36 mouse cellular contexts compared by ENCODE assay signal in the genomic region with DNA sequence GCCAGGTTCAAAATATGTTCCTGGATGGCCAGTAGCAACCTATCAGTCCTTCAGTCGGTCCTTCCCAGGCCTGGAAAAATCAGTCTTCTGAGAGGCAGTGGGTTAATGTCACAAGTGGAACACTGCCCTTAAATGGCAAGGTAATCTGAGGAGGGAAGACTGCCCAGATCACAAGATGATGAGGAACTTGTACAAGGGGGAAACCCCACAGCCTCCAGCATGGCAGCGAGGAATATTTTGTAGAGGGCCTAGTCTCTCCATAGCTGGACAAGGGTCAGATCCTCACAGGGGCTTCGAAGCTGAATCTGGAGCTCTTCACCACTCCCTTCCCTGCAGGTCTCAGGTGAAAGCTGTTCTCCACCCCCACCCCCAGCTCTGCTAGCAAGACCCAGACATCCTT. TPM values are rescaled to one million over a fixed set of nuclear protein-coding genes. Genes with fewer than 3 reads are reported as not detected.
DNase-seq lines count a peak whose midpoint lies in the region; ATAC-seq lines count a peak whose summit lies in the region.
"Had no signal": no experiment of that assay in that cellular context is flagged by ENCODE, and none has a peak within 500 bp of the region (broad histone marks: within the 10 kb centered on the region; RNA-seq: fewer than 3 reads in every experiment).

No protein-coding gene starts in this region.

- no peak overlapping the region for H3K27ac ChIP-seq in midbrain, embryonic 11.5 days (ENCODE audit: low read depth, low read length)
- H3K27ac ChIP-seq in midbrain, embryonic 14.5 days (replicated peaks; ENCODE audit: low read depth, low read length), result no peak overlapping the region
- H3K27ac ChIP-seq in macrophage, result peak overlapping the region; percentile 69
- H3K27ac ChIP-seq: embryonic facial prominence, embryonic 13.5 days; forebrain, embryonic 10.5 days; hindbrain, embryonic 13.5 days; limb, embryonic 13.5 days; midbrain, embryonic 12.5 days; stomach, embryonic 15.5 days had no signal

- no peaks in the 10 kb centered on the region for H3K79me2 ChIP-seq in macrophage (ENCODE audit: inconsistent target)

- H3K4me2 ChIP-seq in midbrain, embryonic 11.5 days, result no peak overlapping the region
- no peak overlapping the region for H3K4me2 ChIP-seq in midbrain, embryonic 14.5 days (ENCODE audit: low read length)
- H3K4me2 ChIP-seq: embryonic facial prominence, embryonic 13.5 days; heart, embryonic 12.5 days; hindbrain, embryonic 13.5 days; limb, embryonic 13.5 days; liver, embryonic 11.5 days; midbrain, embryonic 12.5 days; stomach, embryonic 15.5 days had no signal

- 86% methylated on average over 3 of the region's 3 CpGs for WGBS in midbrain, embryonic 11.5 days
- 94% methylated on average over 3 of the region's 3 CpGs for WGBS in midbrain, embryonic 14.5 days
- 70% methylated on average over 3 of the region's 3 CpGs for WGBS in macrophage (ENCODE audit: missing documents)

- no peaks in the 10 kb centered on the region for H3K27me3 ChIP-seq in midbrain, embryonic 11.5 days (ENCODE audit: control insufficient read depth, insufficient read depth, low read length)
- H3K27me3 ChIP-seq in midbrain, embryonic 14.5 days (ENCODE audit: control insufficient read depth, insufficient read depth, low read length), result no peaks in the 10 kb centered on the region
- H3K27me3 ChIP-seq: embryonic facial prominence, embryonic 13.5 days; heart, embryonic 12.5 days; hindbrain, embryonic 13.5 days; limb, embryonic 13.5 days; midbrain, embryonic 12.5 days; Patski; stomach, embryonic 15.5 days had no signal

- H3K9me3 ChIP-seq in midbrain, embryonic 11.5 days (ENCODE audit: control insufficient read depth, low read length), result no peaks in the 10 kb centered on the region
- H3K9me3 ChIP-seq in midbrain, embryonic 14.5 days (ENCODE audit: control insufficient read depth, low read length), result no peaks in the 10 kb centered on the region
- H3K9me3 ChIP-seq: embryonic facial prominence, embryonic 13.5 days; forebrain, embryonic 10.5 days; G1E; heart, embryonic 12.5 days; hindbrain, embryonic 13.5 days; limb, embryonic 13.5 days; midbrain, embryonic 12.5 days; stomach, embryonic 15.5 days had no signal

- peak; percentile 54 for DNase-seq in midbrain, embryonic 11.5 days (ENCODE audit: low spot score, missing footprints)
- no peak for DNase-seq in midbrain, embryonic 14.5 days
- peak; percentile 33 for DNase-seq in NIH3T3 (ENCODE audit: low read depth)
- no peak for DNase-seq in gastrocnemius, adult 18-20 months (ENCODE audit: low spot score)
- DNase-seq in gastrocnemius, adult 8-10 months (ENCODE audit: low spot score in 2 of 2), result no peak
- DNase-seq: adrenal gland, postnatal 14 days; cerebellum, adult 11-12 months; cerebellum, adult 9-11 months; gastrocnemius, postnatal 10 days; heart, postnatal 4 days; kidney, adult 9 months; kidney, postnatal 10 days; retina, postnatal 1 day; right cerebral cortex, postnatal 14 days had no signal

- H3K36me3 ChIP-seq in midbrain, embryonic 11.5 days (ENCODE audit: control insufficient read depth, insufficient read depth, low read length), result no peaks in the 10 kb centered on the region; the same call in 1 of the 2 replicates
- no peaks in the 10 kb centered on the region for H3K36me3 ChIP-seq in midbrain, embryonic 14.5 days (ENCODE audit: control insufficient read depth, insufficient read depth, low read length)
- no peaks in the 10 kb centered on the region for H3K36me3 ChIP-seq in macrophage (ENCODE audit: inconsistent target)
- H3K36me3 ChIP-seq: embryonic facial prominence, embryonic 13.5 days; forebrain, embryonic 10.5 days; G1E; heart, embryonic 12.5 days; hindbrain, embryonic 13.5 days; limb, embryonic 13.5 days; midbrain, embryonic 12.5 days; stomach, embryonic 15.5 days had no signal

- H3K9ac ChIP-seq in midbrain, embryonic 11.5 days (ENCODE audit: low read length), result no peak overlapping the region
- no peak overlapping the region for H3K9ac ChIP-seq in midbrain, embryonic 14.5 days (replicated peaks; ENCODE audit: low read length)
- H3K9ac ChIP-seq: embryonic facial prominence, embryonic 13.5 days; heart, embryonic 12.5 days; hindbrain, embryonic 13.5 days; limb, embryonic 13.5 days; midbrain, embryonic 12.5 days; stomach, embryonic 15.5 days had no signal

- no peak overlapping the region for H3K4me3 ChIP-seq in midbrain, embryonic 11.5 days (ENCODE audit: low read depth, low read length)
- H3K4me3 ChIP-seq in midbrain, embryonic 14.5 days (replicated peaks; ENCODE audit: low read depth, low read length), result no peak overlapping the region
- H3K4me3 ChIP-seq in macrophage (ENCODE audit: inconsistent target), result no peak overlapping the region
- H3K4me3 ChIP-seq: embryonic facial prominence, embryonic 13.5 days; forebrain, embryonic 10.5 days; heart, embryonic 12.5 days; hindbrain, embryonic 13.5 days; limb, embryonic 13.5 days; midbrain, embryonic 12.5 days; stomach, embryonic 15.5 days had no signal

- no peaks in the 10 kb centered on the region for H3K4me1 ChIP-seq in midbrain, embryonic 11.5 days (ENCODE audit: control insufficient read depth, insufficient read depth, low read length)
- no peaks in the 10 kb centered on the region for H3K4me1 ChIP-seq in midbrain, embryonic 14.5 days (ENCODE audit: control insufficient read depth, insufficient read depth, low read length)
- H3K4me1 ChIP-seq: forebrain, embryonic 10.5 days; heart, embryonic 12.5 days; hindbrain, embryonic 13.5 days; limb, embryonic 13.5 days; midbrain, embryonic 12.5 days; stomach, embryonic 15.5 days had no signal

- no peak for ATAC-seq in midbrain, embryonic 11.5 days (ENCODE audit: low FRiP score)
- no peak for ATAC-seq in midbrain, embryonic 14.5 days (ENCODE audit: low FRiP score, low TSS enrichment)
- ATAC-seq: forebrain, embryonic 16.5 days; intestine, postnatal 0 days; Patski had no signal

RNA-seq across cellular contexts. Expression of gene Tm4sf19, which starts 2.5 kb away (rescaled TPM):
- polyA plus RNA-seq in midbrain, embryonic 11.5 days (2014; fragmentation: Nextera tagmentation; extraction: Ambion mirVana), result not detected in 2 replicates
- not detected in 2 replicates for polyA plus RNA-seq in midbrain, embryonic 14.5 days (2014; fragmentation: Nextera tagmentation; extraction: Ambion mirVana)
- 1 to 10 TPM in 4 of 26 experiments, under 1 TPM in 4, not detected in 18; 0.53 to 2.3 (median 0.99) TPM for total RNA-seq in macrophage (2018; cell fraction: chromatin; rRNA removed)
- 1 to 10 TPM in 18 of 26 experiments, under 1 TPM in 8; 0.56 to 2.1 (median 1.2) TPM for total RNA-seq in macrophage (2018; cell fraction: cytosol; rRNA removed)
- 1 to 10 TPM in 9 of 26 experiments, under 1 TPM in 11, not detected in 6; 0.48 to 1.9 (median 0.99) TPM for total RNA-seq in macrophage (2018; cell fraction: nucleus; rRNA removed)
- 0.67 to 1.2 TPM (median 1.1 TPM) in 3 replicates for polyA plus RNA-seq in macrophage (2018)
- total RNA-seq in gastrocnemius, adult 18-20 months (2021), result not detected
- total RNA-seq in gastrocnemius, adult 8-10 months (2022), result not detected
- total RNA-seq: adrenal gland, postnatal 14 days; common myeloid progenitor, adult 5-6 weeks; heart, adult 18-20 months; heart, postnatal 4 days; left cerebral cortex, adult 18-20 months; megakaryocyte progenitor cell, adult 5-6 weeks had no signal
- polyA plus RNA-seq: C2C12; embryonic facial prominence, embryonic 13.5 days; forebrain, embryonic 10.5 days; forebrain, embryonic 16.5 days; G1E; heart, embryonic 12.5 days; heart, postnatal 0 days; hindbrain, embryonic 13.5 days; intestine, postnatal 0 days; limb, embryonic 13.5 days; liver, embryonic 11.5 days; liver, embryonic 16.5 days; lung, embryonic 16.5 days; midbrain, embryonic 12.5 days; neural tube, embryonic 14.5 days; Patski; stomach, embryonic 15.5 days had no signal

RNA-seq across cellular contexts. Expression of gene Tctex1d2, which starts 16.7 kb away (rescaled TPM):
- polyA plus RNA-seq in midbrain, embryonic 11.5 days (2014; fragmentation: Nextera tagmentation; extraction: Ambion mirVana), result 31.1 and 32.7 TPM in 2 replicates
- 34.1 and 40.1 TPM in 2 replicates for polyA plus RNA-seq in midbrain, embryonic 14.5 days (2014; fragmentation: Nextera tagmentation; extraction: Ambion mirVana)
- 10 to 100 TPM in 9 of 26 experiments, 1 to 10 TPM in 17; 2.1 to 18.5 (median 7.5) TPM for total RNA-seq in macrophage (2018; cell fraction: chromatin; rRNA removed)
- total RNA-seq in macrophage (2018; cell fraction: cytosol; rRNA removed), result 10 to 100 TPM; 13.5 to 28.3 (median 21.0) TPM
- 10 to 100 TPM in 11 of 26 experiments, 1 to 10 TPM in 15; 2.7 to 21.3 (median 7.8) TPM for total RNA-seq in macrophage (2018; cell fraction: nucleus; rRNA removed)
- polyA plus RNA-seq in macrophage (2018), result 16.6 to 17.3 TPM (median 16.7 TPM) in 3 replicates
- 1 to 10 TPM; 5.2 to 5.5 TPM for total RNA-seq in gastrocnemius, adult 18-20 months (2021)
- total RNA-seq in gastrocnemius, adult 8-10 months (2022), result 1 to 10 TPM; 4.9 to 7.8 (median 6.4) TPM

RNA-seq across cellular contexts. Expression of gene Pcyt1a, which starts 27.9 kb away (rescaled TPM):
- polyA plus RNA-seq in midbrain, embryonic 11.5 days (2014; fragmentation: Nextera tagmentation; extraction: Ambion mirVana), result 41.6 and 42.3 TPM in 2 replicates
- 34.9 and 57.0 TPM in 2 replicates for polyA plus RNA-seq in midbrain, embryonic 14.5 days (2014; fragmentation: Nextera tagmentation; extraction: Ambion mirVana)
- total RNA-seq in macrophage (2018; cell fraction: chromatin; rRNA removed), result 100 to 1,000 TPM in 10 of 26 experiments, 10 to 100 TPM in 16; 47.1 to 175 (median 80.7) TPM
- 100 to 1,000 TPM in 3 of 26 experiments, 10 to 100 TPM in 23; 45.4 to 108 (median 71.3) TPM for total RNA-seq in macrophage (2018; cell fraction: cytosol; rRNA removed)
- 100 to 1,000 TPM in 3 of 26 experiments, 10 to 100 TPM in 23; 54.3 to 120 (median 66.5) TPM for total RNA-seq in macrophage (2018; cell fraction: nucleus; rRNA removed)
- polyA plus RNA-seq in macrophage (2018), result 32.5 to 74.9 TPM (median 60.1 TPM) in 3 replicates
- 100 to 1,000 TPM; 124 to 125 TPM for total RNA-seq in gastrocnemius, adult 18-20 months (2021)
- 100 to 1,000 TPM; 124 to 143 (median 130) TPM for total RNA-seq in gastrocnemius, adult 8-10 months (2022)

Comparison
In these comparisons a context has a peak if more than half of its experiments do, and no peak if none do; other contexts are left out.
1. DNase-seq: peak in midbrain, embryonic 11.5 days (single experiment) and NIH3T3 (single experiment); none in midbrain, embryonic 14.5 days (single experiment), gastrocnemius, adult 18-20 months (single experiment) and gastrocnemius, adult 8-10 months (0 of 2).